Mouse (Mus musculus) kidney, postnatal 36 days (tissue): Measurements from ENCODE around the gene Mrc1.
"Not testable (repeated sequence)": the region's sequence is repeated elsewhere in the genome, so short reads cannot be mapped to it uniquely, and the experiment has no call there.

Source experiments
- DNase-seq, 2 experiments: peaks; one replicate each; pipeline ENCODE4 v3.0.0; 2021 to 2022; ENCODE audit warnings: mixed read lengths in 2 of 2

Gene Mrc1

DNA sequence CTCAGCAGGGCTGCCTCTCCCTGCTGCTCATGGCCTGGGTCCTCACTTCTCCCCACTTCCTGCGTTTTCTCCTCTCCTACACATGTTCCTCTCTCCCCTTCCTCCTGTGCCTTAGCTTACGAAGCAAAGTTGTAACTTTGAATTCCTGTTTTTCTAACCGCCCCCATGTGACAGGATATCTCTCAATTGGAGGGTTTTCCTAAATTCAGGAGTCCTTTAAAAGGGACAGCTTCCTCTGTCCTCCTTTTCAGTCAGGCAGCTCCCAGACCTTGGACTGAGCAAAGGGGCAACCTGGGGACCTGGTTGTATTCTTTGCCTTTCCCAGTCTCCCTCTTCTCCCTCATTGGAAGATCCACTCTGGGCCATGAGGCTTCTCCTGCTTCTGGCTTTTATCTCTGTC lies at the start of gene Mrc1:
Mrc1 (plus strand) TSS at position 244 of the 400 bp plus-strand sequence.
- no peak for DNase-seq

DNA sequence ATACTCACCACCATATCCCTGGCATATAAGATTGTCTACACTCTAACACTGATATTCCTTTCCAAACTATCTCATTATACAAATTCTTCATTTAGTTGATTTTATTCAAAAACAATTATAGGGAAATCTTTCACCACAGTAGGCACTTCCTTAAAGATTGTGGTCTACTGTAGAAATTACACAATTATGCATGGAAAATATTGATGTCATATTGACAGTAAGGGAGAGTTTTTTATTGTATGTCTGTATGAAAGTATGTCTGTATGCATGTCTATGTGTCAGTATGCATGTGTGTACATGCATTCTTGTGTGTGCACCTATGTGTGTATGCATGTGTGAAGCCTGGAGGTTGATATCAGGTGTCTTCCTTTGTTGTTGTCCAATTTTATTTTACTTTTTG lies 44.8 kb upstream of the Mrc1 start:
- DNase-seq, result no peak

DNA sequence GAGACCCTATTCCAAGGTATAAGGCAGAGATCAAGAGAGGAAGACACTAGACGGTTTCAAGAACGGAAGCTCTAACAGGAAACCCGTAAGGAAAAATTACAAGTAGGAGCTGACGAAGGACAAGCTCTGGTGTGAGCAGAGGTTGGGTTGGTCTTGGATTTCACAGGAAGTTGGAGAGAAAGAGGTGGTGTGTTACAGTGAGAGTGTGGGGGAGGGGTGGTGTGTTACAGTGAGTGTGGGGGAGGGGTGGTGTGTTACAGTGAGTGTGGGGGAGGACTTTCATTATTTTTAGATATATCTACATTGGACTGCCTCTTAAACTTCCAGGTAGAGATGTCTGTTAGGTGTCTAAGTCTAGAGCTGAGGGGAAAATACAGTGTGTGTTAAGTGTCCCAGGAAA lies 38.5 kb upstream of the Mrc1 start:
- DNase-seq, result no peak

DNA sequence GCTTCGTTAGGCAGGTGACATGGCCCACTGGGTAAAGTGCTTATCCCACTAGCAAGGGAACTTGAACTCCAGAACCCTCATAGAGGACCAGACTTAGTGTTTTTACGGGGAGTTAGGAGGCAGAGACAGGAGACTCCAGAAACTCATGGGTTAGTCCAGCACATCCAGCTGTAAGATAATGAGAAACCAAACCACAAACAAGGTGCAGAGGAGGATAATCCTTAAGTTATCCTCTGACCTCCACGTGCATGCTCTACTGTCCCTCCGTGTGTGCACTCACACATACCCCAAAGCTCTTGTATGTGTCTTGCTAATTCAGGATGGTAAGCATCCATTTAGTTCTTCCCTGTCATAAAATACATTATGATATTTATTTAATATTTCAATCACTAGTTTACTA lies 37.6 kb upstream of the Mrc1 start:
- no peak for DNase-seq

DNA sequence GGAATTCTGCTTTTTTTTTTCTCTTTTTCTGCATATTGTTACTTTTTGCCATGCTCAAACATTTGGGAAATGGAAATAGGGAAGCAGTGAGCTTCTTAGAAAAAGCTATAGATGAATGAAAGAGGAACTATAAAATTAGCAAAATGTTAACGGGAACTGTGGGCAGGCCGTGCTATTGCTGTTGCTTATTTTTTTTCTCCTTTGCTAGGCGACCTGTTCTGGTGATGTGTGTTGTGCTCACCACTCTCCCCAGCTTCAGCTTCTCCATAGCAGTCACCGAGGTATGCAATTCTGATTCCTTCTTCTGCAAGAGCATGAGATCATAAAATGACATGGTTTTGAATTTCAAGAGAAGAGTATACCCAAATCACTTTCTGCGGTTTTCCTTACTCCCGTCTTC lies 37.1 kb upstream of the Mrc1 start:
- no peak for DNase-seq

DNA sequence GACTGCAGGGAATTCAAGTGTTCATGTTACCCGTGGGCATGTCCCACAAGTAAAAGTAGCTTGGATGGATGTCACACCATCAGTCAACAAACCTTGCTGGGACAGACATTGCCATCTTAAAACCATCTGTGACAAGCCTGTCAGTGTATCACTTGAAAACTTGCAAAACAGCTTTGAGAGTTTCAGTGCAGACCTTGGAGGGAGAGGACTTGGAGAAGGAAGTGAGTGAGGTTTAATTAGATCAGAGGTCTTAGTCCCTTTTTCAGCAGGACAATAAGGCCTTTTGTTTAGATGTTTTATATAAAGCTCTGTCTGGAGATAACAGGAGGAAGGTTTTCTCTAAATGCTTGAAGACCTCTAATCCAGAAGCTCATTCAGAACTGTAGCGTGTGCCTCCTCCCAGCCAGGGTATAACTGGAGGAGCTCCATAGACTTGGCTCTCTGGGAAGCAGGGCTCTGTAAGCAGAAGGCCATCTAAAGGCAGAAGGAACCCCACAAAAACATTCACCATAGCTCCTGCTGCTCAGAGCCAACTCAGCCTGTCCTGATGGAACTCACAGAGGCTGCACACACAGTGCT lies 30.8 kb upstream of the Mrc1 start:
- not testable (repeated sequence) for DNase-seq

DNA sequence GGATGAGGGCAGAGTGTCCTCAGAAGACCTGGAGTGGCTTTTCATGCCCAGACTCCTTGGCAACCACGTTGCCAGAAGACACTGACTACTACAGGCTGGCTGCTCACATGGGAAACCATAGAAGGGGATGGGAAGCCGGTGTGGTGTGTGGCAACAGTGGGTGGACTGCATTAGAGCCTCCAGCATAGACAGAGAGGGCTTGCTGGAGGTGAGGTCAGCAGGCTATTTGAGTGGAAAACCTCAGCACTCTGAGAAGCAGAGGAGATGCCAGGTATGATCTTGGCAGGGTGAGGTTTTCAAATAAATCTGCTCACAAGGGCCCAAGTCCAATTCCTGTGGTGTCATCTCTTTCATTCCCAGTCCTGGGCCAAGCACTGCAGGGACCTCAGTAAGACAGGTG lies 29.6 kb upstream of the Mrc1 start:
- DNase-seq, result no peak

DNA sequence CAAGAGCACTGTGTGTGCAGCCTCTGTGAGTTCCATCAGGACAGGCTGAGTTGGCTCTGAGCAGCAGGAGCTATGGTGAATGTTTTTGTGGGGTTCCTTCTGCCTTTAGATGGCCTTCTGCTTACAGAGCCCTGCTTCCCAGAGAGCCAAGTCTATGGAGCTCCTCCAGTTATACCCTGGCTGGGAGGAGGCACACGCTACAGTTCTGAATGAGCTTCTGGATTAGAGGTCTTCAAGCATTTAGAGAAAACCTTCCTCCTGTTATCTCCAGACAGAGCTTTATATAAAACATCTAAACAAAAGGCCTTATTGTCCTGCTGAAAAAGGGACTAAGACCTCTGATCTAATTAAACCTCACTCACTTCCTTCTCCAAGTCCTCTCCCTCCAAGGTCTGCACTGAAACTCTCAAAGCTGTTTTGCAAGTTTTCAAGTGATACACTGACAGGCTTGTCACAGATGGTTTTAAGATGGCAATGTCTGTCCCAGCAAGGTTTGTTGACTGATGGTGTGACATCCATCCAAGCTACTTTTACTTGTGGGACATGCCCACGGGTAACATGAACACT lies 28.2 kb upstream of the Mrc1 start:
- not testable (repeated sequence) for DNase-seq

DNA sequence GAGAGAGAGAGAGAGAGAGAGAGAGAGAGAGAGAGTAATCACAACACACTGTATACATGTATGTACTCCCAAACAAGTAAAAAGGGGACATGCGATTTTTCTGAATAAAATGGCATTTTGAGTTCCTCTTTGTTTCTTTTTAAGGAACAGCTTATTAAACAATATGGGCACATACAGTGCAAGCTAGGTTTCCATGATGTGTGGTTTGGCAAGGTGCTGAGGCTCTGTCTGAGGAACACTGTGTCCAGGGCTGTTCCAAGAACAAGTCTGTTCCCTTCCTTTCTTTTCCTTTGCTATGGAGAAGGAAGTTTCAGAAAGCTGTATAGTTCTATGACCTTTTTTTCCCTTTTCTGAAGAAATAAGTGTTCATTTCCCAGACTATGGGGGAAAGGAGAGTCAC lies 24.9 kb upstream of the Mrc1 start:
- DNase-seq, result no peak

DNA sequence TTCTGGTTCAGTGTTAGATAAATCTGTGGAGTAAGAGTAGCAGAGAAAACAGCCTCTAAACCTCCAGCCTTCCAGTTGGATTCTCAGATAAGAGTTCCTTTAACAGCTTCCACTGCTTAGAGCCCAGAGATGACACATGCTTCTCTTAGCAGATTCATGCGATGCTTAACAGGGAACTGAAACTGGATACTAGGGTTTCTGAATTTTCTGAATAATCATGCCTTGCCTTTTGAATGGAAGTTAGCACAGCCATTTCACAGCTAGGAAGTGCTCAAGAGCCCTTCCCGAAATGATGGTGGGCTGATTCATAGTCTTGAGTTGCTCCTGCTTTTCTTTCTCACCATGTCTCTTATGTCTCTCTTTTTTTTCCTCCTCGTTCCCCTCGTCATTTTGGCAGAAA lies 22.4 kb upstream of the Mrc1 start:
- DNase-seq, result no peak

DNA sequence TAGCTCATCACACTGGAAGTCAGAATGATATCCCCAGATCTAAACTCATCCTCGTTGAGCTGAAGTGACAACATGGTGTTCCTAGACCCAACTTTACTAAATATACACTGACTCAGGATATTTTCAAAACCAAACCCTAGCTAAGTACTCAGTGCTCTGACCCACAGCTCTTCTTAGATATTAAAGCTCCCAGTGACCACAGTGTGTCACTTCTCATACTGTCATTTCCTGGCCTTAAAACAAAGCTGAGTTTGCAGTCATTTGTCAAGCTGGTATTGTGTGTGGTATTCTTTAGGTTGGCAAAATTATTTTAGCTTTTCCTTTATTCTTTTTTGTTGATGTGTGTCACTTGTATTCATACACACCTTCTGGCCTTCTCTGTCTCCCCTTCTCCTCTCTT lies 18.5 kb upstream of the Mrc1 start:
- no peak for DNase-seq

DNA sequence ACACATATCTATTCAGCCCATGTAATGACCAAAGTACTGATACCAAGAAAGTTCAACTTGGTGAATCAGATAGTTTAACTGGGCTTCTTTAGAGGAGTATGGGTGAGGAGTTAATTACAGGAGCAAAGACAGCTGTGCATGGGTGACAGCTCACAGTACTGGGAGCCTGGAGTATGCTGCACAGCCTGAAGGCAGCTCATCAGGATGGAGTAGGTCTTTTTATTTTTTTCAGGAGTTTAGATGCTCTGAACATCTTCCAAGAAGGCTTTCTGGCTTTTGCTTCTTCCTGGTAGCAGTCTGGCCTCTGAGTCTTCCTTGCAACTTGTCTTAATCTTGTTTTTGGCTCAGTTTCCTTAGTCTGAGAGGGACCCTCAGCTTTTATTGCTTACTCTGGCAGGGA lies 17.6 kb upstream of the Mrc1 start:
- no peak for DNase-seq

DNA sequence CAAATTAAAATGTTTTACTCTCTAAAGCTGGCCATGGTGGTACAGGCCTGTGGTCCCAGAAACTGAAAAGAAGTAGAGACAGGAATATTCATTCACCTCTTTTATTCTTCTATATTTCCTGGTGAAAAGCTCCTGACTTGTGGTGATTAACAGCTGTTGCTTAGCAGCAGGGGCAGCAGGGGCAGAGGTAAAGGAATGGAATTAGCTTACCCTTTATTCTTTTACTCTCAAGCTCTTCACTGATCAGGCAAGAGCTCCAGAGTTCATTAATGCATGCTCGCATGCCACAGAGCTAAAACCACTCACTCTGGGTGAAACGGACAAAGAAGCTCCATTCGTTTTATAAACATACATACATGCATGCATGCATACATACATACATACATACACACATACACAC lies 14.4 kb upstream of the Mrc1 start:
- DNase-seq, result no peak

DNA sequence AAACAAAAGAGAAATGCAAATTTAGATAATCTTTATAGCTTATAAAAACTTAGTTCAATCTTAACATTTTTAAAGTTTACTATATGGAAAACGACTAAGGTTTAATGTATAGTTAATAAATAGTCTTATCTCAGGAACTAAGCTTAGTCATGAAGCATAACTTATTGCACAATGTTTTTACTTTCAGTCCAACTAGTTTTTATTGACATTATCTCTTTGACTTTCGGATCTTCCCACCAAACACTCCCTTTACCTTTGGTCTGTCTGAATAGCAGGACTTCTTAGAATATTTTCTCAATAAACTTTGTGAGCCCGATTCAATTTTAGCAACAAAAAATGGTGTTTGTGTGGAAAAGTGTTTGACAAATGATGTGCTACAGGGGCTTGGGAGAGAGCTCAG lies 12.5 kb upstream of the Mrc1 start:
- DNase-seq, result no peak

DNA sequence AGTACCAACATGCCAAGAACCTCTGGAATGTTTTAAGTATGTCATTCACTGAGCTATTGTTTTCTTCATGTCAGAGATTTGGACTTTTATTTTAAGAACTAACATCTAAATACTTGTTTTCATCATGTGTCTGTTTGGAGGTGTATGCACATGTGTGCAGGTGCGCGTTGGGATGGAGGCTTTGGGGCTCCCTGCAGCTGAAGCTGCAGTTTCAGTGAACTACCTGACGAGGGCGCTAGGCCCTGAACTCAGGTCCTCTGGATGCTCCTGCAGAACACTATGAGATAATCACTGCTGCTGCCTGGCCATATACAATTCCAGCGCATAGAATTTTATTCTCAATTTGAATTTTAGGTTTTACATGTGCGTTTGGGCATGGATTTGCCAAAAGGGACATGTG lies 11.1 kb upstream of the Mrc1 start:
- DNase-seq, result no peak

DNA sequence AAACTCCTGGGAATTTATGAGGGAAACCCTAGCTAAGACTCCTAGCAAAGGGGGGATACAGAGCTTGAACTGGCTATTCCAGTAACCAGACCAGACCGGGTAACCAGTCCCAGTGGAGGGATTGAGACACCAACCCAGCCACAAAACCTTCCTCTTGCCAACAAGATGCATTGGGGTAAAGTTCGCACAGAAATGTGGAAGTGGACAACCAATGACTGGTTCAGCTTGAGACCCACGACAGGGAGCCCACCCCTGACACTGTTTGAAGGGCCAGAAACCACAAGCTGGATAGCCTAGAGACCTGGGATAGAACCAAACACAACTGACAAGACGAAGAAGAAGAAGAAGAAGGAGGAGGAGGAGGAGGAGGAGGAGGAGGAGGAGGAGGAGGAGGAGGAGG lies 4.8 kb upstream of the Mrc1 start:
- no peak for DNase-seq

DNA sequence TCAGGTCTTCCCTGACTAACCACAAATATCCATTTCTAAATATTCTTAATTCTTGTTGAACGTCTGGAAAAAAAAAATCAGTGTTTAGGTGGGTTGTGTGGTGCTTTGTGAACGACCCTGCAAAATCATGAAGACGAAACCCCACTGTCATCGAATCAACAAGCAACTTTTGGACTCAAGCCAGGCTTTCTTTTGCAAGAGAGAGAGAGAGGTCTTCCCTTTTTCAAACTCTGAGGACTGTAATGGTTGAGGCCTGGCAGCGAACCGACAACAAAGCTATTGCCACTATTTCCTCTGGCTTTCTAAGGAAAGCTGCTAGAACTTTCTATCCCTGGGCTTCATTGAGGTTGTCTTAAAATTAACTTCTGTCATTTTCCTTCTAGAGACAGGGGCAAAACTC lies 697 bp upstream of the Mrc1 start:
- no peak for DNase-seq

DNA sequence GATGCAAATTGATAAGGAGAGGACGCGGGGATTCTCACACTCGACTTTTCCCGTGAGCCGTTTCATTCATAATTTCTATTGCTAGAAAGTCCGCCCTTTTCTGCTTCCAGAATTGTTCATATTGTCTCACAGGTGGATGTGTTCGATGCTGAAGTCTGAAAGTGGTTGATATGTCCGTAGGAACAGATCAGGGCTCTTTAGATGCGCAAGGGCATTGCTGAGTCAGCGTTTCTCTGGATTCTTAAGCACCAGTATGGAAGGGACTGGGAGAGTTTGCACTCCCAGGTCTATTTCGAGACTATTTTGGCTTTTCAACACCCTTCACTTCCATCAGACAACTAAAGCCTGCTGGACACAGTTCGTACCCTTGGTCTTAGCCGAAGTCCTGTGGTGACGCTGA lies 787 bp downstream of the Mrc1 start:
- DNase-seq, result no peak

DNA sequence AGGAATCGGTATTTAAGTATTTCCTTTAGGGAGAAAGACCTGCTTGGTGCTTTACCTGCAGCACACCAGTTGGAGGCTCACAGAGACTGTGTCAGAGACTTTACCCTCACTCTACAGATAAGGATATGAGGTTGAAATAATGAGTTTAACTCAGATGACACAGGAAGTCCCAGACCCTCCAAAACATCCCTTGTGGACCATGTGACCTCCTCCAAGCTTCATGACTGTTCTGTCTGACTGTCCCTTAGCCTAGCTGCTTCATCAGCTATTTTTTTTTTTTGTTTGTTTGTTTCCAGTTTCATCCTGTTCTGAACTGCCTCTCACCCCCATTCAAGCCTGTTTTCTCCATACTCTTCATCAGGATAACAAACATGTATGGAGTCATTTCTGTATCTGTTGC lies 3.7 kb downstream of the Mrc1 start:
- no peak for DNase-seq

DNA sequence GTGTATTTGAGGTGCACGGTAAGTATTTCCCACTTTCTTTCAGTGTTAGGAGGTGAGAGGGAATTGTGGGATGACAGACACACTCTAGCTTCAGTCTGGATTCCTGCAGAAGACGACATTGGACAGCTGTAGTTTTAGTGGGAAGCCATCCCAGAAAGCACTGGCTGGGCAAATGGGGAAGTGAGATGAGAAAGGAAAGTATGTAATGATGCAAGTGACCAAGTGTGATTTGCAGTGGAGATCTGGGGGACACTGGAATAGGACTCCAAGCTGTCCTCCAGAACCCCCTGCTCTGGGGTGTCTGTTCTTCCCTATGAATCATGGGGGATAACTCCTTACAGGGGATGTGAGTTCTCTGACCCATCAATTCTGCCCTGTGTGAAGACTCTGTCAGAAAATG lies 4.8 kb downstream of the Mrc1 start:
- DNase-seq, result no peak

DNA sequence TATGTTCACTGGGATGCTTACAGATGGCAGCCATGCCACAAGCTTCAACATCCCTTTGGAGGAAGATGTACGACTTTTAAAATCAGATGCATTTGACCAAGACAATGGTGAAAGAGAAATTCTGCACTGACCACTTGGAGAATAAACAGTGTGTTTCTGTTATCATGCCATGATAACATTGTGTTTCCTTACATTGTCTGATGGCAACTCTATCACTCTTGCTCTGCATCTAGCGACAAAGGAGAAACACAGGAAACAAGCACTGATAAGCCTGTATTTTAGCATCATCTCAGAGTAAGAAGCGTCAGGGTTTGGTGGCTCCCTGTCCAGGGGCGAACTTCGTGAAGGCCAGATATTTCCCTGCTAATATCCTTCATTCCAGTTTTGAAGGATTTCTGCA lies 6.1 kb downstream of the Mrc1 start:
- no peak for DNase-seq

DNA sequence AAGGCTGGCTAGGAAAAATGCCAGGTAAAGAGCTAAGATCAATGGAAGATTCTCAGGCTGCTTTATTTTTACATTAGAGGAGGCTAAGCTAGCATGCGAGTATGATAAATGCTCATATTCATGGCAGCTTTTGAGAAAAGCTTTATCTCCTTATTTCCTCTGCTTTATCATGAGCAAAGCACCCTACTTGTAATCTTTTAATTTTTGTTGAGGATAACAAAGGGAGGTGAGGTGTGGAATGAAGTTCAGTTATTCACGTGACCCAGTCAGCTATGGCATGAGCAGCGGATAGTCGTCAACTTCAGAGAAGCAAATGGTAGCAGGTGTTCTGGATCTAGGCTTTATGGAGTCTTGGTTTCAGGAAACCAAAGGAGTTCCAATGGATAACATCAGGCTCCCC lies 7.7 kb downstream of the Mrc1 start:
- no peak for DNase-seq

DNA sequence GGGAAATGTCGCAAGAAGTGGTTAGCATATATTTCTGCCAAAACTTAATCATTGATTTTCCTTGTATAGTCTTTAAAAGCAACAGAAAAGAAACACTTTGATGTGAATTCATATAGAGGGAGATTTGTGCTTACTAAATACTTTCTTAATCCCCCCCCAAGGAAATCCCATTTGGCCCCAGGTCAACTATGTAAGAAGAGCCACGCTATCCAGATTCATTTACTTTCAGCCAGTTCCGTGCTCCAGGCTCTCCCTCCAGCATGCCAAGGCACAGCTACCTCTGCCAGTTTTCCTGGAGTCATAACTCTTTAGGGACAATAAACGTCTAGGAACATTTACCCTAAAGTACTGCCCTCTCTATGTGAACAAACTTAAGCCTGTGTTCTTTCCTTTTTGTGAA lies 8.5 kb downstream of the Mrc1 start:
- DNase-seq, result no peak

DNA sequence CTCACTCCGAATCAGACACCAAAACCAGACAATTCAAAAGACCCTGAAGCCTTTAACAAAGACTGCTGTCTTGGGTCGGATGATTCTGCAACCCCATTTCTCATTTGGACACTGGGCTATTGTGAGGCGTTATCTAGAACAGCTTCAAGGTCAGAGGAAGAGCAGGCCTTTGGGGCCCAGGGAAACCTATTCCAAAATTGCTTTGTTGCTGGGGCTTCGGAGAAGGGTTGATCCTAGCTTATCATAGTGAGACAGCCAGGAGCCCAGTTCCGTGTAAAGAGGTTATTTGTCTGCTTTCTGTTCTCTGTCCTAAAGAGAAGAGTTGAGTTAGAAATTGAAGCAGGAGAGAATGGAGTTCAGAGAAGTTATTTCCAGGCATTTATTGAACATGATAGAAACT lies 10.0 kb downstream of the Mrc1 start:
- no peak for DNase-seq

DNA sequence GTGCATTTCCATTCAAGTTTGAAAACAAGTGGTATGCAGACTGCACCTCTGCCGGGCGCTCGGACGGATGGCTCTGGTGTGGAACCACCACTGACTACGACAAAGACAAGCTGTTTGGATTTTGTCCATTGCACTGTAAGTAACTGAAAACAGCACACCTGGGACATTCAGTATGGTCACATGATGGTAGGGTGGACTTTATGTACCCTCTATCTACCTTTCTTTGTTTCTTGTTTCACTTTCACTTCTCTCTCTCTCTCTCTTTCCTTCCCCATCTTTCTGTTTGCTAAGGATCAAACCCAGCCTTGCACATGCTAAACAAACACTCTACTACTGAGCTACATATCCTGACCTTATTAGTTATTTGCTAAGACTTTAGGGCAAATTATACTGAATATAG lies 15.0 kb downstream of the Mrc1 start:
- DNase-seq, result no peak

DNA sequence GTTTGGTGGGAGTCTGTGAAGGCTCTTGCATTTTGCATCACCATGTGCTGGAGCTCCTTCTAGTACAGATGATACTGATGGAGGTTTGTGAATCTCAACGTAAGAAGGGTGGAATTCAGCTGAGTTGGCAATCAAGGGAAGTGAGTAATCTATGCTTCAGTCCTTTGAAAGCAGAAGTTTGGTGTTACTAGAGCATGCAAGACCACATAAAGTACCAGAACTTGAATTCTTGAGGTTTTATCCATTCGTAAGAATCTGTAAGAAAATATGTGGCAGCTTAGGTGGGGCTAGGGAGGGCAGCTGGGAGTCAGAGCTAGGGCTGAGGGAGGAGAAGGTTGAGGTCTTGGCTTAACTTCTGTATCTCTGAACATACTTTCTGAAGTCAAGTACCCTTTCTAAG lies 15.5 kb downstream of the Mrc1 start:
- no peak for DNase-seq
